Mouse (Mus musculus) lung, postnatal 0 days (tissue): ENCODE measurements around the gene Atrx. TPM values are rescaled to one million over a fixed set of nuclear protein-coding genes. Genes with fewer than 3 reads are reported as not detected.
"Not testable (repeated sequence)": the region's sequence is repeated elsewhere in the genome, so short reads cannot be mapped to it uniquely, and the experiment has no call there.

Experiments
- ATAC-seq: fragments of 200-750 bp; cut with Nextera tagmentation; 2 replicates; pipeline ENCODE4 v1.8.0; 2017; ENCODE audit warnings: moderate library complexity
- DNase-seq: peaks from one replicate; pipeline ENCODE4 v3.0.0-alpha.2; 2016; ENCODE audit warnings: low spot score
- H3K27ac ChIP-seq: fragments of 300-500 bp; sonication (generic); 2 replicates; pipeline ENCODE4 v1.5.1; 2014; ENCODE audit warnings: antibody characterized with exemption, mild to moderate bottlenecking, low read length, mixed read lengths
- H3K27me3 ChIP-seq: fragments of 300-500 bp; sonication (generic); replicated peaks from 2 replicates; pipeline ENCODE4 v1.6.1; 2014; ENCODE audit warnings: low read length, mixed read lengths; ENCODE audit not compliant: insufficient read depth
- H3K36me3 ChIP-seq: fragments of 300-500 bp; sonication (generic); 2 replicates; pipeline ENCODE4 v1.6.1; 2014; ENCODE audit warnings: low read length, mixed read lengths; ENCODE audit not compliant: insufficient read depth
- H3K4me1 ChIP-seq: fragments of 300-500 bp; sonication (generic); 2 replicates; pipeline ENCODE4 v1.6.1; 2014; ENCODE audit warnings: antibody characterized with exemption, low read depth, low read length, mixed read lengths; ENCODE audit not compliant: insufficient read depth
- H3K4me2 ChIP-seq: fragments of 300-500 bp; sonication (generic); replicated peaks from 2 replicates; pipeline ENCODE4 v1.6.1; 2014; ENCODE audit warnings: low read depth, mild to moderate bottlenecking, low read length, moderate library complexity, mixed read lengths
- H3K4me3 ChIP-seq: fragments of 300-500 bp; sonication (generic); 2 replicates; pipeline ENCODE4 v1.5.1; 2014; ENCODE audit warnings: low read depth, low read length
- H3K9ac ChIP-seq: fragments of 300-500 bp; sonication (generic); replicated peaks from 2 replicates; pipeline ENCODE4 v1.6.1; 2014; ENCODE audit warnings: low read depth, mild to moderate bottlenecking
- H3K9me3 ChIP-seq: fragments of 300-500 bp; sonication (generic); 2 replicates; pipeline ENCODE4 v1.6.1; 2016; ENCODE audit warnings: low read length, mixed read lengths
- CTCF ChIP-seq: IDR thresholded peaks from 2 replicates; pipeline ENCODE4 v1.5.1; 2016; ENCODE audit warnings: antibody characterized with exemption, mild to moderate bottlenecking
- EP300 ChIP-seq: IDR thresholded peaks from 2 replicates; pipeline ENCODE4 v1.6.1; 2016; ENCODE audit warnings: antibody characterized with exemption, mild to moderate bottlenecking, control low read depth
- WGBS: fragments of 180-500 bp; shearing (Covaris S2); extraction: QIAGEN DNeasy Blood & Tissue Kit; methylation state at CpG from one replicate; pipeline ENCODE4 v1.1.7; 2014; 5-methylcytosine and 5-hydroxymethylcytosine counted together
- polyA plus RNA-seq: library from polyadenylated mRNA; unstranded; fragments of >200 nt; fragmentation: Nextera tagmentation; extraction: Ambion mirVana; gene quantifications from 2 replicates; pipeline ENCODE4 v1.2.1, GENCODE M21; 2015

The Atrx gene
- polyA plus RNA-seq = 123 and 147 TPM in 2 replicates

DNA sequence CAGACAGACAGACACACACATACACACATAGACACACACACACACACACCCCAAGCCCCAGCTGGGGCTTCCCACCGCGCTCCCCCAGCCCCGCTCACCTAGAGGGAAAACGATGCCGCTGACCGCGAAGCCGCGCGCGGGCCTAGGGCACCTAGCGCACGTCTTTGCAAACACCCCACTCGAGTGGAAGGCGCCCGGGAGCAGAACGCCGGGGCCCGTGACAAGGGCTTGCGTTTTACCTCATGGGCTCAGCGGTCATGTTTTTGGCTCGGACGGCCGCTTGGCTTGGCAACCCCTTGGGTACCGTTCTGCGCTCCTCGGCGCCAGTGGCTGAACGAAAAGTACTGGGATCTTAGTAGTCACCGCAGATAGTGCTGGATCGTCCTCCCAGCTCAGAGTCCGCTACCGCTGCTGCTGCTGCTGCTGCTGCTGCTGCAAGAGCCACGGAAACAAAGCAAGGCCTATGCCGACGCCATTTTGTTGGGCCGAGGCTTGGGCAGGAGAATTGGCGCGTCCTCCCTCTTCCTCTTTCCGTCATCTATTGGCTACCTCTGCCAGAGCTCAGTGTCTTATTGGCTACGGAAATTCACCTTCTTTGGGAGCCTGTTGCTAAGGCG, at the start of gene Atrx:
Gene Atrx, minus strand, starts transcription at position 543 of the 617 bp plus-strand sequence.
- peak within 1 kb of the TSS; percentile 52 for H3K4me2 ChIP-seq
- DNase-seq (peak; percentile 94), ATAC-seq (peak; percentile 94)
- H3K27ac ChIP-seq = peak within 1 kb of the TSS; percentile 90
- no peaks in the 10 kb centered on the region for H3K36me3 ChIP-seq
- no peaks in the 10 kb centered on the region for H3K9me3 ChIP-seq
- peak within 1 kb of the TSS; percentile 64 for H3K9ac ChIP-seq
- TF ChIP-seq EP300 (0 out of 2 replicates have a peak, but pooled peaks have one; percentile 14), CTCF (no peak)
- H3K4me1 ChIP-seq = no peaks in the 10 kb centered on the region; the same call in 1 of the 2 replicates
- 16% methylated on average over 36 of the region's 42 CpGs for WGBS
- H3K4me3 ChIP-seq = peak within 1 kb of the TSS; percentile 58
- no peaks in the 10 kb centered on the region for H3K27me3 ChIP-seq

GRCm38 (mm10) chrX:105957091-105957490, 27.9 kb upstream of the Atrx start:
- H3K27ac ChIP-seq, H3K36me3 ChIP-seq, ATAC-seq, H3K9ac ChIP-seq, H3K9me3 ChIP-seq, H3K27me3 ChIP-seq, H3K4me3 ChIP-seq, DNase-seq, H3K4me1 ChIP-seq, H3K4me2 ChIP-seq: not testable (repeated sequence)
- 73% methylated on average over 13 of the region's 14 CpGs for WGBS

DNA sequence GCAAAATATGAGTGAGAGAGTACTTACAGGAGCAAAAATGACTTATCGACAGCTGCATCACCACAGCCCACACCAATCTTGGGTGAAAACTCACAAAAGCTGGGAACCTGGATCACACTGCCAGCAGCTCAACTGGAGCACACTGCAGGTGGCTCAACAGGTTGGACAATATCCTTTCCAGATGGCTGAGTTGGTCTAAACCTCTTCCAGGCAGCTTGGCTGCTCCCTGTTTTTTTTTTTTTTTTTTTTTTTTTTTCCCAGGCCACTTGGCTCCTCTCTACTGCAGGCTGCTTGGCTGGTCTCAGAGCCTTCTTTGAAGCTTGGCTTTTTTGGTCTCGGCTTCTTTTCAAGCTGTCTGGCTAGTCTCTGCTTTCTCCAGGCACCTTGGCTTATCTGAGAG, 24.8 kb upstream of the Atrx start:
- no peak overlapping the region for H3K27ac ChIP-seq
- TF ChIP-seq EP300 = no peak
- TF ChIP-seq CTCF = no peak
- H3K9ac ChIP-seq = no peak overlapping the region
- 66% methylated on average over 2 of the region's 2 CpGs for WGBS
- no peaks in the 10 kb centered on the region for H3K4me1 ChIP-seq
- DNase-seq (no peak), ATAC-seq (no peak)
- no peaks in the 10 kb centered on the region for H3K36me3 ChIP-seq
- H3K4me2 ChIP-seq = no peak overlapping the region
- H3K9me3 ChIP-seq = no peaks in the 10 kb centered on the region
- H3K4me3 ChIP-seq = no peak overlapping the region
- H3K27me3 ChIP-seq = no peaks in the 10 kb centered on the region

- ATAC-seq (no peak), DNase-seq (peak; percentile 46)
- Histone ChIP-seq H3K4me2 (no peak overlapping the region), H3K27ac (no peak overlapping the region), H3K4me1 (no peaks in the 10 kb centered on the region), H3K27me3 (no peaks in the 10 kb centered on the region), H3K36me3 (no peaks in the 10 kb centered on the region), H3K4me3 (no peak overlapping the region), H3K9me3 (no peaks in the 10 kb centered on the region), H3K9ac (no peak overlapping the region)
- 20% methylated on average over 1 of the region's 1 CpGs for WGBS
- TF ChIP-seq EP300 (peak; percentile 41), CTCF (no peak)
Observed at GRCm38 (mm10) chrX:105946357-105946756, 17.2 kb upstream of the Atrx start.

DNA sequence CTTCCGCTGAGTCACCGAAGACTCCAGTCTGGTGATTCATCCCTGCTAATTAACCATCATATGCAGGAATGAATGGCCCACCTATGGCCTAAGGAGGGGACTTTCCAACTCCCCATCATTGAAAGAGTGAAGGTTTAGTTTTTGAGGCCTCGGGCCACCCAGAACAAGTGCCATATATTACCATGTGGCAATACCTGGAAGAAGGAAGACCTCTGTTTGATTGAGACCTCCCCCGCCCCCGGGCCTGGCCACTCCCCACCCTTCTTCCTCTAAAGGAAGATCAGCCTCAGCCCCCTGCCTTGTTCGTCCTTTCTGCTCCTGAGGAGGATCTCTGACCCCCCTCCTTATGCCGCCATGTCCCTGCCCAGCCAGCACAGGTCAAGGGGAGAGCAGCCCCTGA, 10.0 kb upstream of the Atrx start:
- WGBS = 92% methylated on average over 7 of the region's 7 CpGs
- Histone ChIP-seq H3K4me1 (no peaks in the 10 kb centered on the region), H3K4me2 (no peak overlapping the region), H3K9ac (no peak overlapping the region), H3K4me3 (no peak overlapping the region), H3K36me3 (no peaks in the 10 kb centered on the region), H3K9me3 (no peaks in the 10 kb centered on the region), H3K27ac (no peak overlapping the region), H3K27me3 (no peaks in the 10 kb centered on the region)
- DNase-seq (no peak), ATAC-seq (no peak)
- TF ChIP-seq EP300 (no peak), CTCF (no peak)

DNA sequence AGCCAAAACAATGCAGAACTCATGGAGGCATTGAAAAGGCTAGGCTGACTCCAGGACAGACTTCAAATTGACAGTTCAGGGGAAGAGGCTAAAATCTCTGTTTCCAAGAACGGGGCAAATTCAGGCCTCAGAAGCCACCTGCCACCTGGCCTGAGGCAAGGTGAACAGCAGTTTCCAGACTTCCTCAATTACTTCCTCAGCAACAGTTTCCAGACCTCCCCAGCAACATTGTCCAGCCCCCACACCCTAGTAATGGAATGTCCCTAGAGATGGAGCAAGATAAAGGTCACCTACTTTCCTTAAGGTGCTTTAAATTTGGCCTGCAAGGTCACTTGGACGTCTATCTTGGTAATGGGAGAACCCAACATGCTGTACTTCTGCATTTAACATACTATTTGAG, 8.5 kb upstream of the Atrx start:
- no peak for TF ChIP-seq EP300
- TF ChIP-seq CTCF = no peak
- H3K4me2 ChIP-seq = no peak overlapping the region
- no peak for DNase-seq
- H3K9me3 ChIP-seq = no peaks in the 10 kb centered on the region
- H3K4me3 ChIP-seq = no peak overlapping the region
- H3K27ac ChIP-seq = no peak overlapping the region
- WGBS = 54% methylated on average over 2 of the region's 2 CpGs
- no peak for ATAC-seq
- H3K27me3 ChIP-seq = no peaks in the 10 kb centered on the region
- H3K4me1 ChIP-seq = no peaks in the 10 kb centered on the region
- no peak overlapping the region for H3K9ac ChIP-seq
- no peaks in the 10 kb centered on the region for H3K36me3 ChIP-seq
